Mouse (Mus musculus) layer of hippocampus, adult 18-20 months (tissue): ENCODE measurements at regions not wholly inside any gene's neighbourhood (a gene's known extent, or its start where the extent isn't known, plus 50 kb on each side); places are given as distances from the start of the nearest gene placed in this dataset.

Source experiments
- DNase-seq, 2 experiments: peaks; one replicate each; pipeline ENCODE4 v3.0.0; 2022; ENCODE audit warnings: low spot score in 2 of 2

- peak; percentile 64 to 80 for DNase-seq
Observed at GRCm38 (mm10) chr2:74354591-74354990, 224.6 kb downstream of the Lnpk start.

- no peak for DNase-seq
Observed at GRCm38 (mm10) chr2:74349809-74350208, 229.4 kb downstream of the Lnpk start.

GRCm38 (mm10) chr2:74306301-74306700 is 272.9 kb downstream of the Lnpk start:
- no peak for DNase-seq

GRCm38 (mm10) chr2:74300885-74301451 is 278.3 kb downstream of the Lnpk start:
- no peak for DNase-seq

GRCm38 (mm10) chr2:74300366-74300791 is 278.9 kb downstream of the Lnpk start:
- DNase-seq, result peak; percentile 9 to 78

DNA sequence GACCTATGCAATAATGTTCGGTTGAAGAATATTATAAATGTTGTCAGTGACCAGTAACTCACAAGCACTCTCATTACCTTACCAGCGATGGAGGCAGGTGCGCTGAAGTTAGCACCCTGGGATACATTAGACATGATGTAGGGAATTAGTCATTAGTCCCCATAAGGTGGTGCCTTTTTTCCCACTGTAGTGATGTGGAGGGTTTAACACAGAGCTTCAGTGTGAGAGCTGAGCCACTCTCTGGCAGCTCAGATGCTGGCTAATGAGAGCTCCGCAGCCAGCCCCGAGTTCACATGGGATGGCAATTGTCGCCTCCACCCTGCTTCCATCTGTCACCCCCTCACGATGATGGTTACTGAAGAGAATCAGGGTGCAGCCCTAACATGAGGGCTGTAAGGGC is 286.6 kb downstream of the Lnpk start:
- peak; percentile 5 to 23 for DNase-seq

- no peak for DNase-seq
Observed at GRCm38 (mm10) chr2:74291416-74292396, 287.5 kb downstream of the Lnpk start.

DNA sequence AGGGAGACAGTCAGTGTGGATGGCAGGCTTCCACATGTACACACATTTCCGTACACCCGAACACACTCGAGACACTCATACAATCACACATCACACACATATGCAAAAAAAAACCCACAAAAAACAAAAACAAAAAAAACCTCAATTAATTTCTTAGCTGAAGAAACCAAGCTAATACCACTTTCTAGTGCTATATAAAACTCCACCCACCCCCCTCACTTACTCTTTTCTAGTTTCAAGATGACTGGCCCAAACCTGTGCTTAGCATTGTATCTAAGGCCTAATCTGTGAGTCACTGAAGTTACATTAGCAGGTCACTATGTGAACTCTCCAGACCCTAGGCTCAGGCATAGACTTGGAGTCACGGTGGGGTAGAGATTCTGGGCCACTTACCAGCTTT is 293.6 kb downstream of the Lnpk start:
- no peak for DNase-seq

DNA sequence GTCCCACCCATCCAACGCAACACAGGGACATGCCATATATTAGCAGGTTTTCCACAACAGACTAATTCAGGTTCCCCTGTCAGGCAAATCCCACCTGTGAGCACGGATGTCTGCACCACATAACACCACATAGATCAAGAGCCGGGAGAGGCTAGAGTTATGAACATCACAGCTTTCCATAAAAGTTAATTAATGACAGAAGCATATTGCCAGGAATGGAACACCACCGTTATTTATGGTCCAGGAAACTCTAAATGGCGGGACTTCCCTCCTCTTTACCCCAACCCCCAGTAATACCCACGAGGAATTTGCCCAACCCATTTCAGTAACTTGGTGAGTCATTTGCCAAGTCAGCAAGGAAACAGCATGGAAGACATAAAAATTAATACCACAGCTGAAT is 314.3 kb downstream of the Lnpk start:
- DNase-seq, result no peak

DNA sequence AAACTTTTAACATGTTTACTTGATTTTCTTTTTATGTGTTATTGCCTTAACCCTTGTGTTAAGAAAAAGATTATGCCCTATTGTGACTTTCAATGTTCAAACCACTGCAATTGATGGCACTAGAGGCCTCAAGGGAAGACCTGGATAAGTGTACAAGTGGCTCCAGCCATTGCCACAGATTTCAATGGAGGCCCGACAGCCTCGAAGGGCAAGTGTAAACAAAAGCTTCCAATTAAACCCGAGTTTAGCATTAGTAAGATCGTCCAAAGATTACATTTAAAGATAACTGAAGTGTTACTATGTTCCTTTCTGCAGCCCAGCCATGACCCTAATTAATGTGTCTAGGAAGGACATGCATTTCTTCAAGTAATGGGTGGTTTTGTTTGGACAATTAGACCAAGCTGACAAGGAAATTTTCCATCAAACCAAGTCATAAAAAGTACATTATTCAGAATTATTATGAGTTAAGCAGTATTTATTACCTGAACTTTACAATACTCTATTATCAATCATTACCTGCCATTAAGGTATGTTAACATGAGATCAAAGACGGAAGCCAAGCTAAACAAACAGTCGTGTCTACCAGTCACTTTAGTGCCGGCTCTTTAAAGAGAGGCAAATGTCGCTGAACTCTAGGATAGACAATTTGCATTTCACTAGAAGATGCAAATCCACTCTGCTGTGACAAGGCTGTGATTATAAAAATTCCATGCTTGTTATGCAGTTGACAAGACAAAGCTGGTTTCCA is 322.0 kb downstream of the Lnpk start:
- DNase-seq, result no peak

DNA sequence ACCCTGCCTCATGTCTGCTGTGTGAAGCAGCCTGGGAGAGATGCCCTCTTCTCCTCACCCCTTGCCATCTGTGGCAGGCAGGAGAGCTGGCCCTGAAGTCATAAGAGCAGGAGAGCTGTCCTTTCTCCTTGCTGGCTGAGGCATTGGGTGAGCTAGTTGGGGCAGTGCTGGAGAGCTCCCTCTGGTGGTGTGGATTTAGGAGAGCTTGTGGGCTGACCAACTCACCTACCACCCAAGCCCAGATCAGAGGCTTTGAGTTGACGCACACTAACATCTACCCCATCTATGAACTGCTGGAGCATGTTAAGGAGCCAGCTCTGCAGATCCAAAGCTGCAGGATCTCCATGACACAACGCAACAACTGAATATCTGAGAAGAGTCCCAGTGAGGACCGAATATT is 331.7 kb downstream of the Lnpk start:
- peak in 1 of 2 experiments; percentile 11 for DNase-seq

DNA sequence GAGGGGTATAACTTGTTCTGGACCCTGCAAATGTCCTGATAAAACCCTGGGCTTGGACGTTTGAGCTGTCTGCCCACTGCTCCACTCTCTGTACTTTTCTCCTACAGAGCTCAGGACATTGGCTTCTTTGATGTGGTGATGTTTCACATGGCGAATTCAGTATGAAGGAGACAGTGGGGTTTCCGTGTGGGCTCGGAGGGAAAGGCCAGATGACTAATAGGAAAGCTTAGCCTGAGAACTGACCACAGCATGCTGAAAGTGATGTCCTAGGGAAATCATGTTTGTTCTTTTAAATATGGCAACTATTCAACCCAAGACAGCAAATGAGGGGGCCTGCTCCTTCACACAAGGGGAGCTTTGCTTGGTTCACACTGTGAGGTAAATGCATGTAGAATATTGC is 332.6 kb downstream of the Lnpk start:
- DNase-seq, result no peak

DNA sequence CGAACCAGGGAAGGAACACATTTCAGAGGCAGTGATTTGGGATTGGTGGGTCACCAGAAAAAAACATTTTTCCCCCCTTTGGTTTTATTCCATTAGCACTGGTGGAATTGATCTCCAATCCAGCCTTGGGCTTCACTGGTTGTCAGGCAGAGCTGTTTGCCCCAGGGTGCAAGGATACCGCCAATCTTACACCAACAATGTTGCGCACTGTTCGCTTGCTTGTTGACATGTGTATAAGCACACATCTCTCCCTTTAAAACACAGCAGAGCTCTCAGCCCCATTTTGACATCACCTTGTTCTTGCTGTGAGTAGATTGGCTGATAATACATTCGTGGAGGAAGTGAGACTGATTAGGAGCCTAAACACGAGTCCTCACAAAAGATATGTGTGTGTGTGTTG is 333.1 kb upstream of the Atp5g3 start:
- no peak for DNase-seq

DNA sequence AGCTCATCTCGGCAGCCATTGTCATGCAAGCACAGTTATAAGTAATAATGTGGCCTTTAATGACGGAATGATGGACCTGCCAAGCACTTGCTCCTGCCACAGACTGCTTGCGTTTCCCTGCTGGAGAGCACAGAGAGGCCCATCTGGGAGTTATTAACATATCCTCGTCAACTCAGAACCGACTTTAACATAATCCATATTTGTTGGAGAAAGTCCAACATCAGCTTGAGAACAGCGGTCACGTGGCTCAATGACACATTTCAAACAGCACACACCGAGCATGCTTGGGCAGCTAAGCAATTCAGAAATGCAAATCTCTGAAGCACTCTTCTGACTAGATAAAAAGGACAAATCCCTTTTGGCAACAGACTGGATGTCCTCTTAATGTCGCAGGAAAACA is 332.7 kb upstream of the Atp5g3 start:
- DNase-seq, result peak; percentile 27 to 70

GRCm38 (mm10) chr2:74239586-74239985 is 328.5 kb upstream of the Atp5g3 start:
- DNase-seq, result no peak

DNA sequence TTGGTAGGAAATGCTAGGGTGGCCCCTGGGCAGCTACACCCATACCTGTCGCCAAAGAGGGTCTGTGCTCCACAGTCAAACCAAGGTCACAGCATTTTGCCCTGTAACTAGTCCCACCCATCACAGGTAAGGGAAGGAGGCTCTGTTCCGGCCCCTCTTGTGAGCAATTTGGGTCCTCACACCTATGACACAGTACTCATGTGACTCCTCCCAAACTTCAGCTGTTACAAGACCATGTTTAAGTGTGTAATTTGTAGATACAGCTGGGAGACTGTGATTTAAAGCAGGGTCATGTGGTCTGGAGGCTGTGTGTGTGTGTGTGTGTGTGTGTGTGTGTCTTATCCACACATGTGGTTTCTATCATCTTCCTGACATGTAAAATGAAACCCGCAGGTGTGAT is 306.3 kb upstream of the Atp5g3 start:
- no peak for DNase-seq

- DNase-seq, result peak in 1 of 2 experiments; percentile 4
Observed at GRCm38 (mm10) chr2:74210210-74210609, 299.1 kb upstream of the Atp5g3 start.

- DNase-seq, result no peak
Observed at GRCm38 (mm10) chr2:74209421-74209917, 298.3 kb upstream of the Atp5g3 start.

GRCm38 (mm10) chr2:74207440-74207839 is 296.3 kb upstream of the Atp5g3 start:
- DNase-seq, result no peak

GRCm38 (mm10) chr2:74202776-74203175 is 291.6 kb upstream of the Atp5g3 start:
- DNase-seq, result no peak

DNA sequence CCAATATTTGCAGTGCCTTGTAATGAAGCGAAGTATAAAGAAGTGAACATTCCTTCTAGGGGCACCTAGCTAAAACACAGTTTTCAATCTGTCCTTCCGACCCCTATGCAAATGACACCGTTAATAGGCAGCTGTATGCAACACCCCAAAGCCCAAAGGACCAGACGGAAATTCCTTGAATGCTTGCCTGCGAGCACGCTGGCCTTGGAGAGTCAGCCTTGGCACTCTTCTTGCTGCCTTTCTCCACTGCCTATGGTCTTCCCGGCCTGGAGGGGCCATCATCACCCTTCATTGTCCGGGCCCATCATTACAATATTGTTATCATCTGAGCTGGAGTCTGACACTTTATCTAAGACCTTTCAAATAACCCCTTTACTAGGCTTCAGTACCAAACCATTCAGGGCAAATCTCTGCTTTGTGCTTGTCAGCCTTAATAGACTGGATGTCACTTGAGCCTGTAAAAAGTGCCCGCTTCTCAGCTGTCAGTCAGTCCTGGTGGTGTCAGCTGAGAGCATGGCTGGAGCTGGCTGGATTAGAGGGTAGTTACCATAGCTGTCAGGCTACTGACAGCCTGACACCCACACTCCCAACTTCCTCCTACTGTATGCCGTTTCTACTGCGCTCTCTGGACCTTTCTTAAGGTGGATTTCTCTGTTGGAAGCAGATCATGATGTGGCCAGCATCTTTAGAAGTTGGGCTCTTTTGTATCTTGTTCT is 290.6 kb upstream of the Atp5g3 start:
- no peak for DNase-seq
